Mouse (Mus musculus): ENCODE data around the gene Zc3h12a. TPM values are rescaled to one million over a fixed set of nuclear protein-coding genes. Genes with fewer than 3 reads are reported as not detected.

Zc3h12a gene
- polyA plus RNA-seq, 2 experiments: 0.39 to 0.79 TPM

DNA sequence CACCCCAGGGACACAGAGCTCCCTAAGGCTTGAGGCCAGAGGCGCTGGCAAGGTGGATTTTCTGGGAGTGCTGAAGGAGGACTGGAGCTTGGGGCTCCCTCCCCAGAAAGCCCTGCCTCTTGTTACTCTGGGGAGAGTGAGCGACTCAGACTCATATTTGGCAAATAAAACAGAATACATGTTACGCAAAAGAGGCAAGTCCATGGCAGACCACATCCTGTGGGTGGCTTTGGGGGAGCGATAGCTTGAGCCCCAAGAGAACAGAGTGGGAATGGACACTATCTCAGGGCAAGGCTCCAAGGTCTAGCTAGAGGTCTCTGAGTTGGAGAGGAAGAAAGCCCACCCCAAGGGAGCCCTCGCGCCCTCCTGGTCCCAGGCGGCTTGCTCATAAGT lies 4.4 kb downstream of the Zc3h12a start:
- Histone ChIP-seq H3K4me1 (replicated peaks; ENCODE audit: control insufficient read depth in 2 of 2, insufficient read depth in 2 of 2, low read length in 1 of 2) (peaks cover 8 to 27% of the 10 kb centered on the region in 2 experiments), H3K36me3 (replicated peaks; ENCODE audit: control insufficient read depth, insufficient read depth, low read depth) (no peaks in the 10 kb centered on the region), H3K4me3 (ENCODE audit: insufficient read depth in 1 of 2, low read depth in 2 of 2, low read length in 2 of 2) (no peak overlapping the region), H3K27me3 (ENCODE audit: control insufficient read depth, insufficient read depth, low read length) (no peaks in the 10 kb centered on the region), H3K9ac (replicated peaks) (no peak overlapping the region), H3K4me2 (ENCODE audit: low read depth) (peak overlapping the region; percentile 37), H3K9me3 (ENCODE audit: control insufficient read depth, low read length) (no peaks in the 10 kb centered on the region), H3K27ac (no peak overlapping the region)
- ATAC-seq (ENCODE audit: insufficient read depth): no peak
- WGBS (ENCODE audit: insufficient replicate concordance): 58% methylated on average over 7 of the region's 7 CpGs
- no peak for DNase-seq (ENCODE audit: low read depth in 3 of 3, low spot score in 3 of 3)
- TF ChIP-seq EP300 (IDR thresholded peaks at IDR 0.05; ENCODE audit: low read depth): no peak

DNA sequence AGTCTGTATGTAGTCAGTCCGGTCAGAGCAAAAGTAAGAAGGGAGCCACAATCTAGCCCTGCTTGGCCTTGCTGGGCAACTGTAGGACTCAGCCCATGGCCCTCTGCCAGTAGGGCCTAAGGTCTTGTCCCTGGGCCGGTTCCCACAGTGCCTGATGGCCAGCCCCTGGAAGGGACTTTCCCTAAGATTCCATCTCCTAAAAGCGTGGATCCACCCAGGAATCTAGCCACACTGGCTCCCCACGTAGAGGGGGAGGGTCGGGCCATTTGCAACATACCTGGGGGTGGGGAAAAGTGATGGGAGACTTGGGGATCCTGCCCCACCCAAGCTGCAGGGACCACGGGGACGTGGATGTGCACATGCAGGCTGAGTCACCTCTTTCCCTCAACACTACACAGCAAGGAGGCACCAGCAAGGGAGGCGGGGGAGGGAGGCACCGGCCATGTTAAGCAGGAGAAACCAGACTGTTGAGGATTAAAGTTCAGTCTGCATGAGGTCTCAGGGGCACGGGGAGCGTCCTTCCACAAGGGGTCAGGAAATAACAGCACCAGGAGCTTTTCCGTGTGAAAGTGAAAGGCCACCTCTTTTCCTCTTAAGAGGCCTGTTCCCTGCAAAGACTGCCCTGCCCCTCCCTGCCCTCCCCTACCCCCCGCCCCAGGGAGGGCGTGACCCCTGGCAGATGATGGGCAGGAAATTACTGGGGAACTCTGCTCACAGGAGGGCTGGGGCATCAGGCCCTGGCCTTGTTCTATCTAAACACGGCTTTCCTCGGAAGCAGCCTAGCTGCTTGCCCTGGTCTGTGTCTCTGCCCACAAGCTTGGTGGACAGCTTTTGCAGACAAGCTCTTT lies 5.0 kb downstream of the Zc3h12a start:
- H3K27ac ChIP-seq: no peak overlapping the region
- no peaks in the 10 kb centered on the region for H3K9me3 ChIP-seq (ENCODE audit: control insufficient read depth, low read length)
- H3K4me2 ChIP-seq (ENCODE audit: low read depth): peak overlapping the region; percentile 37
- H3K9ac ChIP-seq (replicated peaks): no peak overlapping the region
- no peaks in the 10 kb centered on the region for H3K27me3 ChIP-seq (ENCODE audit: control insufficient read depth, insufficient read depth, low read length)
- H3K36me3 ChIP-seq (replicated peaks; ENCODE audit: control insufficient read depth, insufficient read depth, low read depth): no peaks in the 10 kb centered on the region
- DNase-seq (ENCODE audit: low read depth in 3 of 3, low spot score in 3 of 3): no peak
- H3K4me1 ChIP-seq (replicated peaks; ENCODE audit: control insufficient read depth in 2 of 2, insufficient read depth in 2 of 2, low read length in 1 of 2): peaks cover 5 to 23% of the 10 kb centered on the region in 2 experiments
- 17% methylated on average over 16 of the region's 16 CpGs for WGBS (ENCODE audit: insufficient replicate concordance)
- H3K4me3 ChIP-seq (ENCODE audit: insufficient read depth in 1 of 2, low read depth in 2 of 2, low read length in 2 of 2): no peak overlapping the region
- peak; percentile 21 for ATAC-seq (ENCODE audit: insufficient read depth)
- TF ChIP-seq CTCF (IDR thresholded peaks at IDR 0.05; ENCODE audit: low read depth): no peak
- no peak for TF ChIP-seq EP300 (IDR thresholded peaks at IDR 0.05; ENCODE audit: low read depth)

DNA sequence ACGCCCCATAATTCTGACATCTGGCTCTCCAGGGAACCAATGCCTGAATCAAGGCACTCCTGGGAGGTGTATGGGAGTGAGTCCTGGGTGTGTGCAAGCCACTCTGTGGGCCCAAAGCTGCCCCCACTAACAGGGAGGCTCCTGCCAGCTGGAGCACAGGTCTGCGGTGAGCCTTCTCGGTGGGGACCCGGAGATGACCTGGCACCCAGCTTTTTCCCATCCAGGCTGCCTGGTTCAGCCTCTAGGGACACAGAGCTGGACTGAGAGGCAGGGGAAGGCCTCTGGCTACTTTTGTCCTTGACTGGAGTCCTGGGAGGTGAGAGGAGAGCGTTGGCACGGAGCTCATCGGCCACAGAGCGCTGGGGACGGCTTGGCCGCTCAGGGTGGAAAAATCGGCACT lies 7.9 kb downstream of the Zc3h12a start:
- Histone ChIP-seq H3K4me1 (replicated peaks; ENCODE audit: control insufficient read depth in 2 of 2, insufficient read depth in 2 of 2, low read length in 1 of 2) (peaks cover 0 to 24% of the 10 kb centered on the region in 2 experiments; a peak in 3 of 4 replicates), H3K9ac (replicated peaks) (no peak overlapping the region), H3K27me3 (ENCODE audit: control insufficient read depth, insufficient read depth, low read length) (no peaks in the 10 kb centered on the region), H3K4me2 (ENCODE audit: low read depth) (no peak overlapping the region), H3K27ac (no peak overlapping the region), H3K4me3 (ENCODE audit: insufficient read depth in 1 of 2, low read depth in 2 of 2, low read length in 2 of 2) (no peak overlapping the region), H3K36me3 (replicated peaks; ENCODE audit: control insufficient read depth, insufficient read depth, low read depth) (no peaks in the 10 kb centered on the region), H3K9me3 (ENCODE audit: control insufficient read depth, low read length) (no peaks in the 10 kb centered on the region)
- 93% methylated on average over 11 of the region's 11 CpGs for WGBS (ENCODE audit: insufficient replicate concordance)
- ATAC-seq (ENCODE audit: insufficient read depth) (no peak), DNase-seq (ENCODE audit: low read depth in 3 of 3, low spot score in 3 of 3) (no peak)
- no peak for TF ChIP-seq EP300 (IDR thresholded peaks at IDR 0.05; ENCODE audit: low read depth)

DNA sequence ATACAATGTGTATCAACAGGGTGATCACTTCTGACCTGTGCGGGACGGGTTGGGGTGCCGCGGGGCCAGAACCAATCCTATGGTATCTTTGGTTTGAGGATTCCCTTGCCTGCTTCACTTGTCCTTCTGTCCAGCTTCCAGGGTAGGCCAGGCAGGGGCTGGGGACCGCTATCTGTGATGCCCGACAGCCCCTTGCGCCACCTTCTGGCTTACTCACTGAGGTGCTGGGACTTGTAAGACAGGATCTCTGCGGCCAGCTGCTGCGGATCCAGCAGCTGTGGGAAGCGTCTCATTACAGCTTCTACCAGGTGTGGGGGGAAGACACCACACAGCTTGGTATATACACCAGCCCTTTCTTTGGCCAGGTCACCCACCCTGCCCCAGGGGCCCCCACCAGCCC lies 8.6 kb downstream of the Zc3h12a start:
- DNase-seq (ENCODE audit: low read depth in 3 of 3, low spot score in 3 of 3): no peak
- Histone ChIP-seq H3K36me3 (replicated peaks; ENCODE audit: control insufficient read depth, insufficient read depth, low read depth) (no peaks in the 10 kb centered on the region), H3K4me3 (ENCODE audit: insufficient read depth in 1 of 2, low read depth in 2 of 2, low read length in 2 of 2) (no peak overlapping the region), H3K27me3 (ENCODE audit: control insufficient read depth, insufficient read depth, low read length) (no peaks in the 10 kb centered on the region), H3K9ac (replicated peaks) (no peak overlapping the region), H3K9me3 (ENCODE audit: control insufficient read depth, low read length) (no peaks in the 10 kb centered on the region), H3K27ac (no peak overlapping the region), H3K4me2 (ENCODE audit: low read depth) (no peak overlapping the region), H3K4me1 (replicated peaks; ENCODE audit: control insufficient read depth in 2 of 2, insufficient read depth in 2 of 2, low read length in 1 of 2) (peaks cover 0 to 24% of the 10 kb centered on the region in 2 experiments; a peak in 3 of 4 replicates)
- ATAC-seq (ENCODE audit: insufficient read depth): no peak
- no peak for TF ChIP-seq EP300 (IDR thresholded peaks at IDR 0.05; ENCODE audit: low read depth)
- TF ChIP-seq CTCF (IDR thresholded peaks at IDR 0.05; ENCODE audit: low read depth): peak; percentile 25; the same call in 1 of the 2 replicates
- 73% methylated on average over 10 of the region's 10 CpGs for WGBS (ENCODE audit: insufficient replicate concordance)

DNA sequence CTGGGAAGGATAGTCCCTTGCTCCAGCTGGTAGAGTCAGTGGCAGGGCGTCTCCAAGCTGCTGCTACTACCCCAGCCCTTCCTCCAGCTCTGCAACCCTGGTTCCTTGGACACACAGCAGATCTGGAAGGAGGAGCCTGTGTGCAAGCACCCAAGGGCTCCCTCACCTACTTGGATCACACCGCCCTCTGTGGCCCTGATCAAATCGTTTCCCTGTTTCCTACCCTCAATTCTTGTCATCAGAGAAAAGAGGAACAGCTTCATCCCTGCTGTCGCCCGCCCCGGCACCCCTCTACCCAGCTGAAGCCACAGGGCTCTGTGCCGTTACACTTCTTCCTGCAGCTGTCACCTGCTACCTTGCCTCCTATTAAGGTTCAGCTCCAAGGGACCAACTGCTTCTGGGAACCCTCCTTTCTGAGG lies 9.7 kb downstream of the Zc3h12a start:
- no peak overlapping the region for H3K4me2 ChIP-seq (ENCODE audit: low read depth)
- no peak for DNase-seq (ENCODE audit: low read depth in 3 of 3, low spot score in 3 of 3)
- TF ChIP-seq EP300 (IDR thresholded peaks at IDR 0.05; ENCODE audit: low read depth) (no peak), CTCF (IDR thresholded peaks at IDR 0.05; ENCODE audit: low read depth) (no peak)
- no peaks in the 10 kb centered on the region for H3K9me3 ChIP-seq (ENCODE audit: control insufficient read depth, low read length)
- no peak overlapping the region for H3K4me3 ChIP-seq (ENCODE audit: insufficient read depth in 1 of 2, low read depth in 2 of 2, low read length in 2 of 2)
- no peak overlapping the region for H3K27ac ChIP-seq
- H3K4me1 ChIP-seq (replicated peaks; ENCODE audit: control insufficient read depth in 2 of 2, insufficient read depth in 2 of 2, low read length in 1 of 2): peaks cover 0 to 20% of the 10 kb centered on the region in 2 experiments; a peak in 2 of 4 replicates
- H3K36me3 ChIP-seq (replicated peaks; ENCODE audit: control insufficient read depth, insufficient read depth, low read depth): no peaks in the 10 kb centered on the region
- no peak for ATAC-seq (ENCODE audit: insufficient read depth)
- 22% methylated on average over 7 of the region's 7 CpGs for WGBS (ENCODE audit: insufficient replicate concordance)
- H3K9ac ChIP-seq (replicated peaks): no peak overlapping the region
- no peaks in the 10 kb centered on the region for H3K27me3 ChIP-seq (ENCODE audit: control insufficient read depth, insufficient read depth, low read length)

Measured in liver, embryonic 14.5 days (tissue).